Comparison of ENCODE assay signal across 16 mouse cellular contexts in genomic region chr13:51615815-51616214, GRCm38 (mm10). TPM values are rescaled to one million over a fixed set of nuclear protein-coding genes. Genes with fewer than 3 reads are reported as not detected.
A peak's percentile ranks its signal among the peaks of the same experiment; 100 is the strongest.
DNase-seq lines count a peak whose midpoint lies in the region; ATAC-seq and TF ChIP-seq lines count a peak whose summit lies in the region.
"Had no signal": no experiment of that assay in that cellular context is flagged by ENCODE, and none has a peak within 500 bp of the region (broad histone marks: within the 10 kb centered on the region; RNA-seq: fewer than 3 reads in every experiment).

No protein-coding gene starts in this region.

- no peak overlapping the region for H3K27ac ChIP-seq in heart, postnatal 0 days (ENCODE audit: low read depth)
- no peak overlapping the region for H3K27ac ChIP-seq in liver, postnatal 0 days (ENCODE audit: low read depth)
- no peak overlapping the region for H3K27ac ChIP-seq in liver, embryonic 11.5 days (ENCODE audit: low read depth, low read length)
- no peak overlapping the region for H3K27ac ChIP-seq in stomach, postnatal 0 days (replicated peaks)
- no peak overlapping the region for H3K27ac ChIP-seq in forebrain, embryonic 11.5 days (ENCODE audit: low read depth, low read length)
- H3K27ac ChIP-seq: midbrain, embryonic 10.5 days; neural tube, embryonic 13.5 days had no signal

- ATAC-seq in heart, postnatal 0 days (ENCODE audit: insufficient read depth, low read depth), result peak; percentile 27; the same call in 1 of the 2 replicates
- peak; percentile 67 for ATAC-seq in liver, postnatal 0 days
- no peak for ATAC-seq in liver, embryonic 11.5 days (replicated peaks; ENCODE audit: low FRiP score)
- peak; percentile 62 for ATAC-seq in stomach, postnatal 0 days (ENCODE audit: low FRiP score, low TSS enrichment)
- no peak for ATAC-seq in forebrain, embryonic 11.5 days (replicated peaks; ENCODE audit: low FRiP score)

- no peaks in the 10 kb centered on the region for H3K36me3 ChIP-seq in heart, postnatal 0 days (replicated peaks; ENCODE audit: control insufficient read depth, insufficient read depth, low read length)
- H3K36me3 ChIP-seq in liver, postnatal 0 days (replicated peaks; ENCODE audit: insufficient read depth, low read length), result no peaks in the 10 kb centered on the region
- no peaks in the 10 kb centered on the region for H3K36me3 ChIP-seq in liver, embryonic 11.5 days (ENCODE audit: control insufficient read depth, insufficient read depth, low read length)
- no peaks in the 10 kb centered on the region for H3K36me3 ChIP-seq in stomach, postnatal 0 days (ENCODE audit: control insufficient read depth, insufficient read depth, low read length)
- no peaks in the 10 kb centered on the region for H3K36me3 ChIP-seq in forebrain, embryonic 11.5 days (ENCODE audit: control insufficient read depth, insufficient read depth, low read length)
- H3K36me3 ChIP-seq: kidney, embryonic 15.5 days; midbrain, embryonic 10.5 days; neural tube, embryonic 13.5 days had no signal

- DNase-seq in heart, postnatal 0 days (ENCODE audit: low spot score), result no peak
- no peak for DNase-seq in heart, adult 8-10 months (ENCODE audit: low spot score)
- DNase-seq in liver, postnatal 0 days, result no peak
- DNase-seq in liver, embryonic 11.5 days (ENCODE audit: low spot score), result no peak
- DNase-seq in adipocyte (ENCODE audit: low spot score), result peak; percentile 7
- no peak for DNase-seq in stomach, postnatal 0 days (ENCODE audit: low spot score)
- DNase-seq in forebrain, embryonic 11.5 days (ENCODE audit: low spot score), result no peak
- DNase-seq in spleen, postnatal 14 days (ENCODE audit: low spot score in 2 of 2), result no peak
- DNase-seq: adrenal gland, adult 2 months; cerebellum, adult 9-11 months; right cerebral cortex, postnatal 25 days; thymus, postnatal 4 days had no signal

- H3K9ac ChIP-seq in heart, postnatal 0 days (replicated peaks; ENCODE audit: low read depth, low read length), result no peak overlapping the region
- H3K9ac ChIP-seq in liver, postnatal 0 days (replicated peaks), result no peak overlapping the region
- H3K9ac ChIP-seq in liver, embryonic 11.5 days (ENCODE audit: low read depth, low read length), result no peak overlapping the region
- no peak overlapping the region for H3K9ac ChIP-seq in stomach, postnatal 0 days (ENCODE audit: low read length)
- H3K9ac ChIP-seq in forebrain, embryonic 11.5 days (ENCODE audit: low read length), result no peak overlapping the region
- H3K9ac ChIP-seq: kidney, embryonic 15.5 days; neural tube, embryonic 13.5 days had no signal

- H3K4me3 ChIP-seq in heart, postnatal 0 days (ENCODE audit: low read depth, low read length), result no peak overlapping the region
- H3K4me3 ChIP-seq in liver, postnatal 0 days (ENCODE audit: low read depth, low read length), result no peak overlapping the region
- no peak overlapping the region for H3K4me3 ChIP-seq in liver, embryonic 11.5 days (ENCODE audit: low read depth, low read length)
- H3K4me3 ChIP-seq in stomach, postnatal 0 days (ENCODE audit: low read depth, low read length), result no peak overlapping the region
- no peak overlapping the region for H3K4me3 ChIP-seq in forebrain, embryonic 11.5 days (ENCODE audit: low read depth, low read length)
- H3K4me3 ChIP-seq: kidney, embryonic 15.5 days; midbrain, embryonic 10.5 days; neural tube, embryonic 13.5 days had no signal

- no peak for TF ChIP-seq CTCF in heart, postnatal 0 days (IDR thresholded peaks at IDR 0.05; ENCODE audit: low read depth)
- TF ChIP-seq CTCF in liver, postnatal 0 days (IDR thresholded peaks at IDR 0.05; ENCODE audit: low read depth), result no peak
- no peak for TF ChIP-seq CTCF in stomach, postnatal 0 days (IDR thresholded peaks at IDR 0.05; ENCODE audit: low read depth)

- TF ChIP-seq EP300 in heart, postnatal 0 days (IDR thresholded peaks at IDR 0.05; ENCODE audit: low read depth), result no peak
- no peak for TF ChIP-seq EP300 in liver, postnatal 0 days (IDR thresholded peaks at IDR 0.05; ENCODE audit: low read depth)
- TF ChIP-seq EP300 in stomach, postnatal 0 days (optimal IDR thresholded peaks at IDR 0.05), result no peak

- H3K4me2 ChIP-seq in heart, postnatal 0 days (ENCODE audit: low read depth, low read length), result no peak overlapping the region
- no peak overlapping the region for H3K4me2 ChIP-seq in liver, postnatal 0 days (ENCODE audit: low read depth, low read length)
- H3K4me2 ChIP-seq in liver, embryonic 11.5 days, result no peak overlapping the region
- no peak overlapping the region for H3K4me2 ChIP-seq in stomach, postnatal 0 days (replicated peaks; ENCODE audit: low read depth)
- H3K4me2 ChIP-seq in forebrain, embryonic 11.5 days (ENCODE audit: low read depth, low read length, severe bottlenecking), result no peak overlapping the region
- H3K4me2 ChIP-seq: kidney, embryonic 15.5 days; neural tube, embryonic 13.5 days had no signal

- 0 out of 2 replicates have a peak, but pooled peaks cover 6% of the 10 kb centered on the region for H3K4me1 ChIP-seq in heart, postnatal 0 days (ENCODE audit: control insufficient read depth, insufficient read depth)
- H3K4me1 ChIP-seq in liver, postnatal 0 days (ENCODE audit: insufficient read depth), result 0 out of 2 replicates have a peak, but pooled peaks cover 2% of the 10 kb centered on the region
- H3K4me1 ChIP-seq in liver, embryonic 11.5 days (replicated peaks; ENCODE audit: control insufficient read depth, insufficient read depth, low read length), result no peaks in the 10 kb centered on the region
- H3K4me1 ChIP-seq in stomach, postnatal 0 days (replicated peaks; ENCODE audit: control insufficient read depth, insufficient read depth), result no peaks in the 10 kb centered on the region
- H3K4me1 ChIP-seq in forebrain, embryonic 11.5 days (replicated peaks; ENCODE audit: control insufficient read depth, insufficient read depth, low read length), result peaks cover 5% of the 10 kb centered on the region; the same call in 1 of the 2 replicates

- H3K27me3 ChIP-seq in heart, postnatal 0 days (ENCODE audit: control insufficient read depth, insufficient read depth, low read length), result no peaks in the 10 kb centered on the region
- H3K27me3 ChIP-seq in liver, postnatal 0 days (ENCODE audit: insufficient read depth, low read length), result no peaks in the 10 kb centered on the region
- peaks cover 4% of the 10 kb centered on the region for H3K27me3 ChIP-seq in liver, embryonic 11.5 days (replicated peaks; ENCODE audit: control insufficient read depth, insufficient read depth, low read length)
- no peaks in the 10 kb centered on the region for H3K27me3 ChIP-seq in stomach, postnatal 0 days (ENCODE audit: control insufficient read depth, insufficient read depth, low read length)
- H3K27me3 ChIP-seq in forebrain, embryonic 11.5 days (ENCODE audit: control insufficient read depth, insufficient read depth, low read length), result no peaks in the 10 kb centered on the region
- H3K27me3 ChIP-seq: kidney, embryonic 15.5 days; neural tube, embryonic 13.5 days had no signal

- WGBS in heart, postnatal 0 days, result 53% methylated on average over 10 of the region's 10 CpGs
- 33% methylated on average over 10 of the region's 10 CpGs for WGBS in liver, postnatal 0 days (ENCODE audit: insufficient replicate concordance)
- WGBS in liver, embryonic 11.5 days, result 51% methylated on average over 10 of the region's 10 CpGs
- WGBS in stomach, postnatal 0 days, result 36% methylated on average over 10 of the region's 10 CpGs
- whole genome bisulfite sequencing in forebrain, embryonic 11.5 days, result 68% methylated on average over 10 of the region's 10 CpGs

- H3K9me3 ChIP-seq in heart, postnatal 0 days (replicated peaks; ENCODE audit: control insufficient read depth, low read length), result no peaks in the 10 kb centered on the region
- H3K9me3 ChIP-seq in liver, postnatal 0 days (ENCODE audit: low read length), result no peaks in the 10 kb centered on the region
- H3K9me3 ChIP-seq in liver, embryonic 11.5 days (ENCODE audit: control insufficient read depth, low read length), result no peaks in the 10 kb centered on the region
- no peaks in the 10 kb centered on the region for H3K9me3 ChIP-seq in stomach, postnatal 0 days (ENCODE audit: control insufficient read depth, low read length)
- H3K9me3 ChIP-seq in forebrain, embryonic 11.5 days (ENCODE audit: control insufficient read depth, low read length), result no peaks in the 10 kb centered on the region
- H3K9me3 ChIP-seq: kidney, embryonic 15.5 days; midbrain, embryonic 10.5 days; neural tube, embryonic 13.5 days had no signal

RNA-seq across cellular contexts. Expression of gene Cks2, which starts 29.2 kb away (rescaled TPM):
- total RNA-seq in heart, postnatal 0 days (2014; rRNA removed; ENCODE audit: low replicate concordance), result 199 and 228 TPM in 2 replicates
- polyA plus RNA-seq in heart, postnatal 0 days (2015; fragmentation: Nextera tagmentation; extraction: Ambion mirVana), result 101 and 105 TPM in 2 replicates
- total RNA-seq in heart, adult 8-10 months (2022), result 1 to 10 TPM in 1 of 4 experiments, under 1 TPM in 2, not detected in 1; 0.66 to 1.1 (median 0.92) TPM
- 278 and 292 TPM in 2 replicates for polyA plus RNA-seq in liver, postnatal 0 days (2015; fragmentation: Nextera tagmentation; extraction: Ambion mirVana)
- polyA plus RNA-seq in liver, embryonic 11.5 days (2014; fragmentation: Nextera tagmentation; extraction: Ambion mirVana), result 587 and 614 TPM in 2 replicates
- polyA plus RNA-seq in stomach, postnatal 0 days (2015; fragmentation: Nextera tagmentation; extraction: Ambion mirVana), result 97.1 and 128 TPM in 2 replicates
- polyA plus RNA-seq in forebrain, embryonic 11.5 days (2014; fragmentation: Nextera tagmentation; extraction: Ambion mirVana), result 415 and 452 TPM in 2 replicates

RNA-seq across cellular contexts. Expression of gene Secisbp2, which starts 35.7 kb away (rescaled TPM):
- 15.1 and 29.8 TPM in 2 replicates for total RNA-seq in heart, postnatal 0 days (2014; rRNA removed; ENCODE audit: low replicate concordance)
- 23.9 and 27.7 TPM in 2 replicates for polyA plus RNA-seq in heart, postnatal 0 days (2015; fragmentation: Nextera tagmentation; extraction: Ambion mirVana)
- total RNA-seq in heart, adult 8-10 months (2022), result 10 to 100 TPM; 10.8 to 13.7 (median 11.3) TPM
- 11.1 and 12.2 TPM in 2 replicates for polyA plus RNA-seq in liver, postnatal 0 days (2015; fragmentation: Nextera tagmentation; extraction: Ambion mirVana)
- 28.3 and 36.1 TPM in 2 replicates for polyA plus RNA-seq in liver, embryonic 11.5 days (2014; fragmentation: Nextera tagmentation; extraction: Ambion mirVana)
- 21.2 and 21.4 TPM in 2 replicates for polyA plus RNA-seq in stomach, postnatal 0 days (2015; fragmentation: Nextera tagmentation; extraction: Ambion mirVana)
- 26.0 and 26.6 TPM in 2 replicates for polyA plus RNA-seq in forebrain, embryonic 11.5 days (2014; fragmentation: Nextera tagmentation; extraction: Ambion mirVana)

RNA-seq across cellular contexts. Expression of gene Shc3, which starts 46.6 kb away (rescaled TPM):
- 2.1 and 3.0 TPM in 2 replicates for total RNA-seq in heart, postnatal 0 days (2014; rRNA removed; ENCODE audit: low replicate concordance)
- 0.12 and 0.16 TPM in 2 replicates for polyA plus RNA-seq in heart, postnatal 0 days (2015; fragmentation: Nextera tagmentation; extraction: Ambion mirVana)
- total RNA-seq in heart, adult 8-10 months (2022), result 1 to 10 TPM; 1.7 to 2.1 (median 1.8) TPM
- polyA plus RNA-seq in liver, postnatal 0 days (2015; fragmentation: Nextera tagmentation; extraction: Ambion mirVana), result 0.07 TPM in 1 of 2 replicates, not detected in the other
- not detected in 2 replicates for polyA plus RNA-seq in liver, embryonic 11.5 days (2014; fragmentation: Nextera tagmentation; extraction: Ambion mirVana)
- polyA plus RNA-seq in stomach, postnatal 0 days (2015; fragmentation: Nextera tagmentation; extraction: Ambion mirVana), result 0.28 and 0.31 TPM in 2 replicates
- polyA plus RNA-seq in forebrain, embryonic 11.5 days (2014; fragmentation: Nextera tagmentation; extraction: Ambion mirVana), result 8.3 and 10.7 TPM in 2 replicates
- polyA plus RNA-seq: liver, embryonic 16.5 days had no signal

Comparison
In these comparisons a context has a peak if more than half of its experiments do, and no peak if none do; other contexts are left out.
1. ATAC-seq: peak in heart, postnatal 0 days (single experiment), liver, postnatal 0 days (single experiment) and stomach, postnatal 0 days (single experiment); none in liver, embryonic 11.5 days (single experiment) and forebrain, embryonic 11.5 days (single experiment).